Mouse (Mus musculus) T-helper 17 cell (primary cell): ENCODE results near the gene Grk6.

Source experiments
- in situ Hi-C, 2 experiments: fragments of 300-600 bp; cut with MboI, MseI; formaldehyde crosslinking; loops; 1 replicate in 1 of 2; 2 replicates in 1 of 2; pipeline ENCODE4 v1.15.1; 2025; ENCODE audit warnings: high pct_unique_total_duplicates in 2 of 2

Gene Grk6

GRCm38 (mm10) chr13:55444937-55445315 is at the start of gene Grk6:
Gene Grk6, plus strand, starts transcription at chr13:55445072.
- in situ Hi-C loops = loop anchor here in 1 of 2 experiments (10.0 kb wide), 1 partner anchor 750 kb away; the partner anchor contains the start of gene Rnf44

GRCm38 (mm10) chr13:55398088-55398487 is 46.8 kb upstream of the Grk6 start, which contains the start of gene Slc34a1:
Gene Slc34a1, plus strand, starts transcription at chr13:55398187.
- in situ Hi-C loops = no loop called here

- in situ Hi-C loops = loop anchor here (5.0 to 10.0 kb wide), 3 partner anchors 115 to 435 kb away; partner anchors contain the start of genes Pdlim7 (in 1 of the 2) and Pitx1 (in 1 of the 2)
Observed at GRCm38 (mm10) chr13:55399300-55400038, 45.4 kb upstream of the Grk6 start.

- in situ Hi-C loops = loop anchor here (5.0 to 10.0 kb wide), 3 partner anchors 115 to 435 kb away; partner anchors contain the start of genes Pdlim7 (in 1 of the 2) and Pitx1 (in 1 of the 2)
Observed at GRCm38 (mm10) chr13:55400039-55400346, 44.9 kb upstream of the Grk6 start.

GRCm38 (mm10) chr13:55403266-55403665 is 41.6 kb upstream of the Grk6 start:
- in situ Hi-C loops = loop anchor here (5.0 to 10.0 kb wide), 3 partner anchors 112 to 432 kb away; partner anchors contain the start of genes Pdlim7 (in 1 of the 2) and Pitx1 (in 1 of the 2)

- in situ Hi-C loops = loop anchor here (5.0 to 10.0 kb wide), 3 partner anchors 111 to 431 kb away; partner anchors contain the start of genes Pdlim7 (in 1 of the 2) and Pitx1 (in 1 of the 2)
Observed at GRCm38 (mm10) chr13:55403935-55404852, 40.7 kb upstream of the Grk6 start.

- in situ Hi-C loops = loop anchor here (5.0 to 10.0 kb wide), 3 partner anchors 110 to 430 kb away; partner anchors contain the start of genes Pdlim7 (in 1 of the 2) and Pitx1 (in 1 of the 2)
Observed at GRCm38 (mm10) chr13:55404853-55405782, 39.8 kb upstream of the Grk6 start.

GRCm38 (mm10) chr13:55405783-55406390 is 39.0 kb upstream of the Grk6 start:
- in situ Hi-C loops = loop anchor here (10.0 kb wide), 2 partner anchors 109 to 429 kb away; partner anchors contain the start of genes Pdlim7 (in 1 of the 2) and Pitx1 (in 1 of the 2)

- in situ Hi-C loops = loop anchor here (10.0 kb wide), 2 partner anchors 107 to 427 kb away; partner anchors contain the start of genes Pdlim7 (in 1 of the 2) and Pitx1 (in 1 of the 2)
Observed at GRCm38 (mm10) chr13:55407341-55407740, 37.5 kb upstream of the Grk6 start.

- in situ Hi-C loops = loop anchor here (10.0 kb wide), 2 partner anchors 106 to 426 kb away; partner anchors contain the start of genes Pdlim7 (in 1 of the 2) and Pitx1 (in 1 of the 2)
Observed at GRCm38 (mm10) chr13:55408546-55409120, 36.2 kb upstream of the Grk6 start.

GRCm38 (mm10) chr13:55411826-55412225 is 33.0 kb upstream of the Grk6 start:
- in situ Hi-C loops = no loop called here

GRCm38 (mm10) chr13:55412643-55413307 is 32.1 kb upstream of the Grk6 start:
- in situ Hi-C loops = no loop called here

GRCm38 (mm10) chr13:55413333-55413732 is 31.5 kb upstream of the Grk6 start:
- in situ Hi-C loops = no loop called here

- in situ Hi-C loops = loop anchor here in 1 of 2 experiments (5.0 kb wide), 1 partner anchor 62 kb away; no protein-coding TSS in a partner anchor
Observed at GRCm38 (mm10) chr13:55414743-55415380, 30.0 kb upstream of the Grk6 start, which contains the start of gene Pfn3. Gene Pfn3, minus strand, starts transcription at chr13:55415232.

GRCm38 (mm10) chr13:55418004-55418403 is 26.9 kb upstream of the Grk6 start:
- in situ Hi-C loops = loop anchor here in 1 of 2 experiments (5.0 kb wide), 1 partner anchor 59 kb away; no protein-coding TSS in a partner anchor

- in situ Hi-C loops = loop anchor here in 1 of 2 experiments (5.0 kb wide), 1 partner anchor 58 kb away; no protein-coding TSS in a partner anchor
Observed at GRCm38 (mm10) chr13:55419142-55419541, 25.7 kb upstream of the Grk6 start.

GRCm38 (mm10) chr13:55420018-55420932 is 24.6 kb upstream of the Grk6 start:
- in situ Hi-C loops = loop anchor here in 1 of 2 experiments (5.0 kb wide), 1 partner anchor 37 kb away; no protein-coding TSS in a partner anchor
